Mouse (Mus musculus): ENCODE measurements at regions not wholly inside any gene's neighbourhood (a gene's known extent, or its start where the extent isn't known, plus 50 kb on each side); places are given as distances from the start of the nearest gene placed in this dataset.

DNA sequence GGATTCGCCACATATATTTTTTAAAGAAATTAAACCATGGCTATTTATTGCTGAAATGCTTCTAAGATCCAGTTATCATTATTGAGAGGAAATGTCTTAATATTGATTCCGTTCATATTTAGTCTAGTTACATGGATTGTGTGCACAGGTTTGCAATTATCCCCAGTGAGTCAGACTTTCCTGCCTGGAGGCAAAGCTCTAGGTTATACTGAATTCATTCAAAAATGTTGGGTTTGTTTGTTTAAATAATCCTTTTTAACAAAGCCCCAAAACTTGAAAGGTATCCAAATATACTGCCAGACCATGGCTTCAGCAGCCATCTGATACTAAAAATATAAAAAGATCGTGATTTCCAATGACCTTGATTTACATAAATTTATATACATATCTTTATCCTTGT, 122.5 kb downstream of the 1700020N01Rik start:
- Histone ChIP-seq H3K4me1 (ENCODE audit: control insufficient read depth, insufficient read depth, low read length) (no peaks in the 10 kb centered on the region), H3K27ac (ENCODE audit: insufficient read depth, low read length) (no peak overlapping the region), H3K4me3 (ENCODE audit: insufficient read depth, low read length) (no peak overlapping the region)
- TF ChIP-seq POLR2A (IDR thresholded peaks at IDR 0.05; ENCODE audit: low read depth, low read length) (no peak), CTCF (IDR thresholded peaks at IDR 0.05; ENCODE audit: borderline replicate concordance, insufficient read depth, low read length) (no peak)

DNA sequence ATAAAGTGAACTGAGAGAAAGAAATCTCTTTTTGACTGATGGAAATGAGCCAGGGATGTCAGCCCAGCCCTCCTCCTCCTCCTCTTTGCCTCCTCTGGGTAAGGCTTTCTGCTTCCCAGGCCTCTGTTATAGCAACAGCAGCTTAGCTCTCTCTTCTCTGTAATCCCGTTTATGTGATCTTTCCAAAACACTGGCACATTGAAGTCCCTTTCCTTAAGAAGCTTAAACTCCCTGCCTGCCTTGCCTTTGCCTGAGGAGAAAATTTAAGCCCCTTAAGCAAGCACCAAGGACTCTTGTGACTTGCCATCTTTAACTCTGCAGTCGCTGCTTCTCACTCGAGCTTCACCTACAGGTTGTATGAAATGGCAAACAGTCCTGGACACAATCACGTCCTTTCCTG, 125.2 kb downstream of the 1700020N01Rik start:
- no peaks in the 10 kb centered on the region for H3K4me1 ChIP-seq (ENCODE audit: control insufficient read depth, insufficient read depth, low read length)
- H3K4me3 ChIP-seq (ENCODE audit: insufficient read depth, low read length): no peak overlapping the region
- TF ChIP-seq POLR2A (IDR thresholded peaks at IDR 0.05; ENCODE audit: low read depth, low read length) (no peak), CTCF (IDR thresholded peaks at IDR 0.05; ENCODE audit: borderline replicate concordance, insufficient read depth, low read length) (no peak)
- H3K27ac ChIP-seq (ENCODE audit: insufficient read depth, low read length): no peak overlapping the region

DNA sequence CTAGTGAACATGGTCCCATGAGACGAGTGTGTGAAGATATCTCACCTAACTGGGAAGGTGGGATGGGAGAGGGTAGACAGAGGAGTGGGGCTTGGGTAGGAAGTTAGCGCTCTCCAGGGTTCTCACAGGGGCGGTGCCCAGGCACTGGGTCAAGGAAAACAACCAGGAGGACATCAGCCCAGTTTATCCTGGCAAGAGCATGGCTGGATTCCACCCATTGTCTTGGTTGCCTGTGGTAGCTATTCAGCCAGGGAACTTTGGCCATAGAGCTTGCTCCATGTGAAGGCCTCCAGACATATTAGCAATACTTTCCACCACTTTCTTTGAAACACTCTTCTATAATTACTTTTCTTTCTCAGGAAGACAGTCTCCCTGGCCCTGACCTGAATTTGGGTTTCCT, 131.4 kb downstream of the 1700020N01Rik start:
- no peak overlapping the region for H3K27ac ChIP-seq (ENCODE audit: insufficient read depth, low read length)
- H3K4me3 ChIP-seq (ENCODE audit: insufficient read depth, low read length): no peak overlapping the region
- TF ChIP-seq POLR2A (IDR thresholded peaks at IDR 0.05; ENCODE audit: low read depth, low read length) (no peak), CTCF (IDR thresholded peaks at IDR 0.05; ENCODE audit: borderline replicate concordance, insufficient read depth, low read length) (no peak)
- no peaks in the 10 kb centered on the region for H3K4me1 ChIP-seq (ENCODE audit: control insufficient read depth, insufficient read depth, low read length)

DNA sequence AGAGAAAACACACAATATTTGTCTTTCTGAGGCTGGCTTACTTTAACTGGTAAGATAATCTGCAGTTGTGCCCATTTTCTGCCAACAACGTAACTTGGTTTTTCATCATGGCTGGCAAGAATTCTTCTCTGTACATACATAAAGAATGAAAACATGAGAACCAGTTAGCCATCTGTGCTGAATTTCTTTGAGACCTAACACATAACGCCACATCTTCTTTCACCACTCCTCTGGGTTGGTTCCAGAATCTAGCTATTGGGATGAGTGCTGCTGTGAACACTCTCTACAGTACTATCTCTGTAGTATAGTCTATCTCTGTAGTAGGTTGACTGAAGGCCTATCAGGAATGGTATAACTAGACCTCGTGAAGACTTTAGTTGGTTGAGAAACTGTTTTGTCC, 132.1 kb downstream of the 1700020N01Rik start:
- no peaks in the 10 kb centered on the region for H3K4me1 ChIP-seq (ENCODE audit: control insufficient read depth, insufficient read depth, low read length)

DNA sequence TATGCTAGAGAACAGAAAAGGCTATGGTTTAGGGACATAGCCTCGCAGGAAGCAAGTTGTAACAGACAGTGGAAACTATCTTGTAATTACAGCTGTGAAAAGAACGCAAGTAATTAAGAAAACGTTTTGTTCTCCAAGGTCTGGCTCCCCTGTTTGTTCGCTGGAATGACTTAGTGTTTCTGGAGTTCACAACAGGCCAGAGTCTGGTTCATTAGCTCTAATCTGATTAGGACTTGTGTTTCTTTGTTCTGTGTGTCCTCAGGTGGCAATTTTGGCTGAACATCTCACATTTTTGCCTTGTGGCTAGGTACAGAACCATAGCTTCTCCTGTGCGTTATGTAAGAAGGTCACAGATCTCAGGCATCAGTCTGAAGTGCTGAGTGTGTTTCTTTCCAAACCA, 141.7 kb upstream of the Sgk1 start:
- H3K4me3 ChIP-seq (ENCODE audit: insufficient read depth, low read length): no peak overlapping the region
- H3K27ac ChIP-seq (ENCODE audit: insufficient read depth, low read length): no peak overlapping the region
- H3K4me1 ChIP-seq (ENCODE audit: control insufficient read depth, insufficient read depth, low read length): no peaks in the 10 kb centered on the region
- TF ChIP-seq CTCF (IDR thresholded peaks at IDR 0.05; ENCODE audit: borderline replicate concordance, insufficient read depth, low read length) (no peak), POLR2A (IDR thresholded peaks at IDR 0.05; ENCODE audit: low read depth, low read length) (no peak)

More for the DNA sequence above, 132.1 kb downstream of the 1700020N01Rik start:
- H3K27ac ChIP-seq (ENCODE audit: insufficient read depth, low read length): no peak overlapping the region
- TF ChIP-seq POLR2A (IDR thresholded peaks at IDR 0.05; ENCODE audit: low read depth, low read length) (no peak), CTCF (IDR thresholded peaks at IDR 0.05; ENCODE audit: borderline replicate concordance, insufficient read depth, low read length) (no peak)
- H3K4me3 ChIP-seq (ENCODE audit: insufficient read depth, low read length): no peak overlapping the region

- TF ChIP-seq CTCF (IDR thresholded peaks at IDR 0.05; ENCODE audit: borderline replicate concordance, insufficient read depth, low read length) (no peak), POLR2A (IDR thresholded peaks at IDR 0.05; ENCODE audit: low read depth, low read length) (no peak)
- Histone ChIP-seq H3K4me1 (ENCODE audit: control insufficient read depth, insufficient read depth, low read length) (no peaks in the 10 kb centered on the region), H3K27ac (ENCODE audit: insufficient read depth, low read length) (no peak overlapping the region), H3K4me3 (ENCODE audit: insufficient read depth, low read length) (no peak overlapping the region)
Measured at GRCm38 (mm10) chr10:21741575-21741974, 140.4 kb upstream of the Sgk1 start.

- no peaks in the 10 kb centered on the region for H3K4me1 ChIP-seq (ENCODE audit: control insufficient read depth, insufficient read depth, low read length)
- TF ChIP-seq CTCF (IDR thresholded peaks at IDR 0.05; ENCODE audit: borderline replicate concordance, insufficient read depth, low read length) (no peak), POLR2A (IDR thresholded peaks at IDR 0.05; ENCODE audit: low read depth, low read length) (no peak)
- H3K4me3 ChIP-seq (ENCODE audit: insufficient read depth, low read length): no peak overlapping the region
- H3K27ac ChIP-seq (ENCODE audit: insufficient read depth, low read length): no peak overlapping the region
Measured at GRCm38 (mm10) chr10:21741976-21742745, 139.8 kb upstream of the Sgk1 start.

DNA sequence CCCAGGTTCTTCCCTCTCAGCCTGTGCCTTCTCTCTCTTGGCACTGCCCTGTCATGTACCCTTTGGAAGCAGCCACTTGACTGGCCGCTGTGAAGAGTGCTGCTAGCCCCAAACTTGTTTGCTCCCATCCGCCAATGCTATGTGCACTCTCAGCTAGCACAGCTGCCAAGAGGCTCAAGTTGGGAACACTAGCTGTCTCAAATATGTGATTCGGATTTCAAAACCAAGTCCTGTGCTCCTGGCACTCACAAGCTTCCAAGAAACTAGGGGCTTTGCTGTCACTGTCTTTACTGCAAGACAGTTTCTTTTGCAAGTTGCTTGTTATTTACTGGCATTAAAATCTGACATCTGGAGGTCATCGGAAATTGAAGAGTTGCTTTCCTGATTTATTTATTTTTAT, 138.6 kb upstream of the Sgk1 start:
- Histone ChIP-seq H3K4me1 (ENCODE audit: control insufficient read depth, insufficient read depth, low read length) (no peaks in the 10 kb centered on the region), H3K27ac (ENCODE audit: insufficient read depth, low read length) (no peak overlapping the region), H3K4me3 (ENCODE audit: insufficient read depth, low read length) (no peak overlapping the region)
- TF ChIP-seq CTCF (IDR thresholded peaks at IDR 0.05; ENCODE audit: borderline replicate concordance, insufficient read depth, low read length) (no peak), POLR2A (IDR thresholded peaks at IDR 0.05; ENCODE audit: low read depth, low read length) (no peak)

- Histone ChIP-seq H3K4me3 (ENCODE audit: insufficient read depth, low read length) (no peak overlapping the region), H3K27ac (ENCODE audit: insufficient read depth, low read length) (no peak overlapping the region), H3K4me1 (ENCODE audit: control insufficient read depth, insufficient read depth, low read length) (no peaks in the 10 kb centered on the region)
- TF ChIP-seq CTCF (IDR thresholded peaks at IDR 0.05; ENCODE audit: borderline replicate concordance, insufficient read depth, low read length) (no peak), POLR2A (IDR thresholded peaks at IDR 0.05; ENCODE audit: low read depth, low read length) (no peak)
Measured at GRCm38 (mm10) chr10:21744341-21744955, 137.5 kb upstream of the Sgk1 start.

- Histone ChIP-seq H3K27ac (ENCODE audit: insufficient read depth, low read length) (no peak overlapping the region), H3K4me1 (ENCODE audit: control insufficient read depth, insufficient read depth, low read length) (no peaks in the 10 kb centered on the region), H3K4me3 (ENCODE audit: insufficient read depth, low read length) (no peak overlapping the region)
- no peak for TF ChIP-seq CTCF (IDR thresholded peaks at IDR 0.05; ENCODE audit: borderline replicate concordance, insufficient read depth, low read length)
Measured at GRCm38 (mm10) chr10:21745940-21746487, 136.0 kb upstream of the Sgk1 start.

Data from embryonic fibroblast, embryonic 13.5 days (primary cell).